Mouse (Mus musculus) megakaryocyte, embryonic 14.5 days (primary cell): ENCODE results near the gene Mum1.

Experiments
- FLI1 ChIP-seq: IDR thresholded peaks from 2 replicates; pipeline ENCODE4 v1.6.1; 2012; ENCODE audit warnings: low read length, inconsistent platforms, mixed read lengths
- GATA1 ChIP-seq: IDR thresholded peaks from 3 replicates; pipeline ENCODE4 v1.6.1; 2012; ENCODE audit warnings: mixed read lengths, low read length, inconsistent platforms, borderline replicate concordance

GRCm38 (mm10) chr10:80204055-80204454 lies 22.2 kb upstream of the Mum1 start:
- no peak for TF ChIP-seq FLI1
- no peak for TF ChIP-seq GATA1
